Mouse (Mus musculus) liver, embryonic 14.5 days (tissue): Measurements from ENCODE around the gene Cfap300.

Source experiments
- CTCF ChIP-seq: IDR thresholded peaks from 2 replicates; pipeline ENCODE4 v1.5.1; 2016; ENCODE audit warnings: antibody characterized with exemption, low read depth, control low read depth
- EP300 ChIP-seq: IDR thresholded peaks from 2 replicates; pipeline ENCODE4 v1.6.1; 2016; ENCODE audit warnings: antibody characterized with exemption, low read depth

DNA sequence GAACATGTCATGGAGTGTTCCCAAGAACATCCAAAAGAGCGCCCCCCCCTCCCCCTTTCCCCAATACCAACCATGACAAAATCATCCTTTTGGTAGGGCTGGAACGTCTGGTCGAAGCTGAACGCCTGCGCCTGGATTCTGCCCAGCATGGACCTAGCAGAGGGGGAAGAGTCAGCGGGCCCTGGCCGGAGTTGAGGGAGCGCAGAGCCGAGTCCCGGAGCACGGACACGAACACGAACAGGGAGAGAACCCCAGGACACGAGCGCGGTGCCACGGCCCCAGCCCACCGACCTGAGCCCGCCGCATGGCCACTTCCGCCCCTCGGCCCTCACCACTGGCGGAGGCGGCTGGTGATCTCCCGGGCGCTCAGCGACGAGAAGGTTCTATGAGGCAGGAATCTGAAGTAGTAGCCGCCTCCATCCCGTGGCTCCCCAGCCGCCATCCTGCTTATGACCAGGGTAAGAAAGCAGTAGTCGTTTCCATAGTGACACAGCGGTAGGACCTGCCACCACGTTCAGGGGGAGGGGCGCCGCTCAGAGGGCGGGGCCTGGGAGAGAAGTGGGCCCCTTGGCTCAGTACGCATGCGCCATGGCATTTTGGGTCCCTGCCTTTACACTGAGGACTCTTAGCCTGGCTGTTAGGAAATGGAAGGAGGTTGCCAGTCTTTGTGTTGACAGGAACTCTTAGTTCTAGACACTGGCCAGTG lies at the start of gene Cfap300:
- TF ChIP-seq CTCF (no peak), EP300 (no peak)
